Mouse (Mus musculus) cerebellum, postnatal 14 days (tissue): Measurements from ENCODE around the gene Mup12.
"Not testable (repeated sequence)": the region's sequence is repeated elsewhere in the genome, so short reads cannot be mapped to it uniquely, and the experiment has no call there.

Source experiments
- DNase-seq, 2 experiments: peaks; one replicate each; pipeline ENCODE4 v3.0.0; 2021; ENCODE audit warnings: mixed read lengths in 2 of 2

Gene Mup12

DNA sequence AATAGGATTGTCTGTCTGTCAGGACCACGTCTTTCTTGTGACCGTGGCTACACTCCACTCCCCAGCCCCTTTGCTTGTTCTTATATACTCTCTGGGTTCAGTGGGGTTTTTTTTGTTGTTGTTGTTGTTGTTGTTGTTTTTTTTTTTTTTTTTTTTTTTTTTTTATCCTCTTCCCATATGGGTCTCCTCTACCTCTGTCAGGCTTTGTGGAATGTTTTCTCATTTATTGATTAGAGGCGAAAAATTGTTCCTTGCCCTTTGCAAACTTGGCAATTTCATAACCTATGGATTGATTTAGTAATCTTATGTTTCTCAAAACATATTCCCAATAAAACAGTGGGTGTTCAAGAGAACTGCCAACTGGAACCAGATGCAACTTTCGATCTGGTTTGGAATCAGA lies at the start of gene Mup12:
Mup12 (minus strand) TSS at position 101 of the 400 bp plus-strand sequence.
- DNase-seq, result not testable (repeated sequence)
